Mouse (Mus musculus): ENCODE measurements around the gene Myh11.
"Not testable (repeated sequence)": the region's sequence is repeated elsewhere in the genome, so short reads cannot be mapped to it uniquely, and the experiment has no call there.

The Myh11 gene

DNA sequence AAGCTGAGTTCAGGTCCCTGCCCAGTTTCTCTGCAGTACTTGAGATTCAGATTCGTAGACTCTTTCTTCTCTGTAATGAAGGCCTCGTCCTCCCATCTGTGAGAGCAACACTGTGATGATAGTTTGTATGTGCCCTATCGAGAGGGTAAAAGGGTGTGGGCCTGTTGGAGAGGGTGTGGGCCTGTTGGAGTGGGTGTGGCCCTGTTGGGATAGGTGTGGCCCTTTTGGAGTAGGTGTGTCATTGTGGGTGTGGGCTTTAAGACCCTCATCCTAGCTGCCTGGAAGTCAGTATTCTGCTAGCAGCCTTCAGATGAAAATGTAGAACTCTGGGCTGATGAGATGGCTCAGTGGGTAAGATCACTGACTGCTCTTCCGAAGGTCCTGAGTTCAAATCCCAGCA lies 124.7 kb downstream of the Myh11 start:
- no peak for DNase-seq (ENCODE audit: low spot score in 2 of 2)

DNA sequence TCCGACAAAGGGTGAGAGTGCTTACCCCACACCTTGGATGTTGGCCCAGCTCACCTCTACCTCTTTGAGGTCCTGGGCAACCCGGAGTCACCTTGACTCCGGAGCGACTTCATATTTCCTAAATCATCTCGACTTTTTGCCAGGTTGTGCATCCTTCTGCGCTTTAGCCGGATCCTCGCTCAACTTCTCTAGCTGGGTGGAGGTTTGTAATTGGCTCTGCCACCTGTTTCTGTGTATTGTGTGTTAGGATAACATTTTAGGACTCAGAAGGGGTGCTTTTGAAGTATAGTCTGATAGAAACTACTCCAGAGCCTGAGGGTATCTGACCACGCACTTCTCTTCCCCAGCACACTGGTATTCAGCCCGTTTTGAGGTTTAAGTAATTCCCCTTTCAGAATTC lies 127.4 kb downstream of the Myh11 start:
- peak in 1 of 2 experiments; percentile 6 for DNase-seq (ENCODE audit: low spot score in 2 of 2)

DNA sequence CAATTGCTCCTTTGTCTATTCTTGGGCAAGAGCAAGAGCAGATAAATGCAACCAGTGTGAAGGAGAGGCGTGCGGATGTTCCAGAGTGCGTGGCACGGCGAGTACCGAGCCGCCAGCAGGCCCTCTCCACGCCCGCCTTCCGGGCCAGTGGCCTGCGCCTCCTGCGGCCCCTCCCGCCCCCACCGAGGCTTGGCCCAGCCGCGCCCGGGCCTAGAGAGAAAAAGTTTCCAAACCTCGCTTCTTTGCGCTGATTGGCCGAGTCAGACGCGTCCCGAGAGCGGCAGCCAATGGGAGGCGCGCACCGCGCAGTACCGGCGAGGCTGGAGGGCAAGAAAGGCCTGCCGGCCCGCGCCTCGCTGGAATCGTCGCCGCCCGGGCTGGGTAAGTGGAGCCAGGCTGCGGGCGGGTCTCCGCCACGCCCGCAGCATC lies 128.2 kb downstream of the Myh11 start, which contains the start of the genes Nde1 and Marf1:
Nde1 (plus strand) TSS at position 288 of the 429 bp plus-strand sequence.
Marf1 (minus strand) TSS at position 364 of the 429 bp plus-strand sequence.
- peak; percentile 93 to 94 for DNase-seq (ENCODE audit: low spot score in 2 of 2)

DNA sequence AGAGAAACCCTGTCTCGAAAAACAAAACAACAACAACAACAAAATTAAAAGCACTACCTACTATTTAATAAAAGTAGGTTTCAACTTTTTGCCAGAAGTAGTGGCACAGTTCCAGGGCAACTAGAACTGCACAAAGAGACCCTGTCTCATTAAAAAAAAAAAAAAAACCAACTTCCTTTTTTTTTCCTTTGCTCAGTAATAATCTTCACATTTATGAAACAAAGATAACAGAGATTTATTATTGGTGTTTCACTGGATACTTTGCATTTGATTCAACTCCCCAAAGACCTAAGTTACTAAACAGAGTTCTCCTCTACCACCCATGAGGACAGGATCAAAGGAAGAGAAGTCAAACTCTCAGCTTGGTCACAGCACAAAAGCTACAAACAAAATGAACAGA lies 130.2 kb downstream of the Myh11 start:
- DNase-seq (ENCODE audit: low spot score in 2 of 2), result no peak

DNA sequence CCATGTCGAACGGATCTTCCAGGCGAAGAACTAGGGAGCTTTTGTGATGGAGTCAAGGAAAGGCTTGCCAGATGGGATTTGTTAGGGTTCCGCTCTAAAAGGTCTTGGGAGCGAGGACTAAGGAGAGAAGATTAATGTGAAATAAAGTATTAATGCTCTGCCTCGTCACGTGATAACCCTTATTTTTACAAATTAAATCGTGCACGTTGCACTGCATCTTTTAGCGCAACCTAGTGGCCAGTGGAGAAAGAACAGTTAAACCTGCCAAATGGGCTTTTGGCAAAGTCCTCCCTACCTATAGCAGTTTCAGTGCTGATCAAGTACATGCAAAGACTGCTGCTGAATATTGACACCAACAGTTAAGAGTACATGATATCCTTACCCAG lies 131.4 kb downstream of the Myh11 start:
- peak; percentile 74 to 84 for DNase-seq (ENCODE audit: low spot score in 2 of 2)

DNA sequence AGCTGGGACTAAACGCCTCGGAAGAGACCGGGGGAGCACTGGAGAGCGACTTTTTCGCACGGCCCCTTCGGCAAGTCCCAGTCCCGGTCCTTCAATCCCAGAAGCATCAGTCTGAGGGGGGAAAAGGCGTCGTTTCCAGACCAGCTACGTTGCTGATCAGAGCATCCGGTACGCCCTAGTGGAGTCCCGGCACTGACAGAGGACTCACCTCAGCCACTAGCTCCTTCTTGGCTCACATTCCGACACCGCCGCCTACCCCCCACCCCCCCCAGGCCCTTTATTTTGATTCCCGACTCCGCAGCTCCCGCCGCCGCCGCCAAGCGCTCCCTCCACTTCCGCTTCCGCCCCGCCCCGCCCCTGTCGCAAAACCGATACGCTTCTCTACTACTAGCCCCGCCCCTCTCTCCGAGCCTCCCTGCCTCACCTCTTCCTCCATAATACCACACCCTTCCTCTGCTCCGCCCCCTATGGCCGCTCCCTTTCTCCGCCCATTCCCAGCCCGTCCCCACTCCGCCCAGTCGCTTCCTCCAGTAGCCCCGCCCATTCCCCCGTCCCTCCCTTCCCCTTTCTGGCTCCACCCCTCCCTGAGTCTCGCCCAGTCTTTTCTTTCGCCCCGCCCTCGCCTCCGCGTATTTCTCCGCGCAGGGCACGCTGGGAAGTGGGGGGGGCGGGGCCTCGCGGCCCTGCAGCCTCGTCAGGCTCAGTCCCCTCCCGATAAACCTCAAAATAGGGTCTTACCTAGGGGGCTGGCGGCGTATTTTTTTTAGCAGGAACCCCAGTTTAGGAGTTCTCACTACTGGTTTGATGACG lies 132.0 kb downstream of the Myh11 start:
- DNase-seq (ENCODE audit: low spot score in 2 of 2), result peak; percentile 98 to 99

DNA sequence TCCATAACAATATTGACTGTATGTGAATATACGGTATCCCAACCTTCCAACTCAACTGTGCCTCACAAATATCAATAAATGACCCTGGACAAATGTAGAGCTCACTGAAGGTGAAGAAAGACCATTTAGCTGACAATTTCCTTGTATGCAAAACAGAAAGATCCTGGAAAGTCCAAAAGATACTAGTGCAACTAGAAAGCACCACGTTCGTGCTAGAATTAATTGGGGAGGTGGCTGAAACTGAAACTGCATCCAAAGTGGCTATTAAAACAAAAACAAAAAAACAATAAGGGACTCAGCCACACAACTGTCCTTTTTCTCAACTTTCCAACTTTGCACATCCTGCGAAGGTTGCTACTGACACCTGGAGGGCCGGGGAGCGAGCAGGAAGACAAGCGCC lies 132.6 kb downstream of the Myh11 start:
- DNase-seq (ENCODE audit: low spot score in 2 of 2), result no peak

DNA sequence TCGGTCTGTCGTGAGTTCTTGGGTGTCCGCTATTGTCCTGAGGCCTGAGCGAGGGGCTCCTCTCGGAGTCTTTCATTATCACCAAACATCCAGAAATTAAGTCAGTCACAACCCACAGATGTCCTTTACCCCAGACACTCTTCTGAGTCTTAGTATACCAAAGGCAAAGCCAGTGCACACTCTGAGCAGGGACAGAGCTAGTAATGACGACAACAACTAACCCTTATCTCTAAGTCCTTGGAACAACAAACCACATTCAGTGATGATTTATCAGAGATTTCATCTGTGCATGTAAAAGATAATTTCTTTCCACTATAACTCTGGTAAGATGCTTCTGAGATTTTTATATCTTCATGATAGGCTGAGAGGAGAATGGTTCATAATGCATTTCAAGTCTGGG lies 134.9 kb downstream of the Myh11 start:
- DNase-seq (ENCODE audit: low spot score in 2 of 2), result no peak

DNA sequence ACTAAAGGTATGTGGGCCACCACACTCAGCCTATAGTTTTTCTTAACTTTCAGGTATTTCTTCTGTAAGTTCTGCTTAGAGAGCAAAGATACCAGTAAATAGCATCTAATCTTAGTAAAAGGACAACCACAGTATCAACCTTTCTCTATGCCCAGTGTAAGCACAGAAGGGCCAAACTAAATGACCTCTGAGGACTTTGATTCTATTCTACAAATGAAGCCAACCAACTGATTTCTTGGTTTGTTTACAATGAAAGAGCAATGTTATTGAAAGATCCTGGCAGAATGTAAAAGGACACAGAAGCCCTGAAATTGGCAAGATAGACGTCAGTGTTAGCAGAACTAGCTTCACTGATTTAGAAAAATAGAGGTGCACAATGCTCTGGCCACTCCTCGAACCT lies 135.5 kb downstream of the Myh11 start:
- not testable (repeated sequence) for DNase-seq (ENCODE audit: low spot score in 2 of 2)

DNA sequence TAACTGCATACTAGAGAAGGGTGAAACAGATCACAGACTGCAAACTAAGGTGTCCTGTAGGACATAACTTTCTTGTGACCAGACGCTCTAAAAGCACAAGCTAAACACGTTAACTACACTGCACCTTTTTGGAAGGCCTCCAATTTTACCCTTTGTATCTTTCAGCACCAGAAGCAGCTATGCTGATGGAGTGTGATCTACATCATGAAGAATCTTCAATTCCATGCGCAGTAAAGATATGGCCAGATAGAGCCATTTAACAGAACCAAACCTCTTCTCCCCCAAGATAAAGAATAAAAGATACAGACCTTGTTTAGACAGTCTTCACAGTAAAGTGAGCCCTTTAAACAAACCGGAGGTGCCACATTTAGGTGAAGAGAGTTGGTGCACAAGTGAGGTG lies 139.5 kb downstream of the Myh11 start:
- DNase-seq (ENCODE audit: low spot score in 2 of 2), result no peak

DNA sequence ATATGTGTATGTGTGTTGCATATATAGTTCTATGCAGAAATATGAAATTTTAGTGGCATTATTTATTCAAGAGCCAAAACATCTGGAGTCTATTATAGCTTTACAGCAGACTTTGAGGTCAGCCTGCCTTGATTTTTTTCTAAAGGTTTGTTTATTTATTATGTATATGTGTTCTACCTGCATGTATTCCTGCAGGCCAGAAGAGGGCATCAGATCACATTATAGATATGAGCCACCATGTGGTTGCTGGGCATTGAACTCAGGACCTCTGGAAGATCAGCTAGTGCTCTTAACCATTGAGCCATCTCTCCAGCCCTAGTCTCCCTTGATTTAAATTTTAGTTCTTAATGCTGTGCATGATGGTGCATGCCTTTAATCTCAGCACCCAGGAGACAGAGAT lies 143.5 kb downstream of the Myh11 start:
- no peak for DNase-seq (ENCODE audit: low spot score in 2 of 2)

All from heart, adult 9 months (tissue).